In genomic region chr17:23998383-23998782, GRCm38 (mm10) we compare ENCODE assay signal across 31 mouse cellular contexts. TPM values are rescaled to one million over a fixed set of nuclear protein-coding genes. Genes with fewer than 3 reads are reported as not detected.
DNase-seq lines count a peak whose midpoint lies in the region; ATAC-seq and TF ChIP-seq lines count a peak whose summit lies in the region.
"Had no signal": no experiment of that assay in that cellular context is flagged by ENCODE, and none has a peak within 500 bp of the region (broad histone marks: within the 10 kb centered on the region; RNA-seq: fewer than 3 reads in every experiment).

No protein-coding gene starts in this region.

- 0 out of 2 replicates have a peak, but pooled peaks cover 5% of the 10 kb centered on the region for H3K27me3 ChIP-seq in lung, postnatal 0 days (replicated peaks; ENCODE audit: insufficient read depth, low read length)
- no peaks in the 10 kb centered on the region for H3K27me3 ChIP-seq in intestine, embryonic 15.5 days (replicated peaks)
- H3K27me3 ChIP-seq: forebrain, embryonic 15.5 days had no signal

- no peaks in the 10 kb centered on the region for H3K4me1 ChIP-seq in lung, postnatal 0 days (ENCODE audit: insufficient read depth, low read depth, low read length)
- H3K4me1 ChIP-seq in intestine, embryonic 15.5 days (replicated peaks): peaks cover 6% of the 10 kb centered on the region

- no peak overlapping the region for H3K4me3 ChIP-seq in lung, postnatal 0 days (ENCODE audit: low read depth, low read length)
- H3K4me3 ChIP-seq in intestine, embryonic 15.5 days (replicated peaks): no peak overlapping the region
- H3K4me3 ChIP-seq: forebrain, embryonic 15.5 days; limb, embryonic 13.5 days; liver, embryonic 12.5 days; midbrain, embryonic 10.5 days; myocyte had no signal

- no peak overlapping the region for H3K4me2 ChIP-seq in lung, postnatal 0 days (replicated peaks; ENCODE audit: low read depth, low read length)
- H3K4me2 ChIP-seq in intestine, embryonic 15.5 days (replicated peaks): no peak overlapping the region
- H3K4me2 ChIP-seq: forebrain, embryonic 15.5 days; hindbrain, embryonic 14.5 days; limb, embryonic 13.5 days; liver, embryonic 12.5 days had no signal

- no peaks in the 10 kb centered on the region for H3K9me3 ChIP-seq in lung, postnatal 0 days (ENCODE audit: low read length)
- H3K9me3 ChIP-seq in intestine, embryonic 15.5 days: no peaks in the 10 kb centered on the region
- H3K9me3 ChIP-seq: forebrain, embryonic 15.5 days; limb, embryonic 13.5 days; liver, embryonic 12.5 days; midbrain, embryonic 10.5 days had no signal

- TF ChIP-seq CTCF in lung, postnatal 0 days (IDR thresholded peaks at IDR 0.05): no peak

- no peak overlapping the region for H3K9ac ChIP-seq in lung, postnatal 0 days (replicated peaks; ENCODE audit: low read depth)
- H3K9ac ChIP-seq in intestine, embryonic 15.5 days: no peak overlapping the region
- H3K9ac ChIP-seq: forebrain, embryonic 15.5 days; hindbrain, embryonic 14.5 days; limb, embryonic 13.5 days; liver, embryonic 12.5 days had no signal

- peak; percentile 23; the same call in 1 of the 2 replicates for ATAC-seq in lung, postnatal 0 days
- ATAC-seq in granulocyte monocyte progenitor cell, adult 5-6 weeks (replicated peaks; ENCODE audit: poor library complexity, severe bottlenecking): peak; percentile 49
- ATAC-seq in intestine, embryonic 15.5 days: no peak
- ATAC-seq: forebrain, embryonic 15.5 days; liver, embryonic 12.5 days; midbrain, embryonic 16.5 days had no signal

- peak; percentile 48 for DNase-seq in lung, postnatal 0 days (ENCODE audit: low spot score)
- DNase-seq in lung, postnatal 10 days: no peak
- peak; percentile 71 for DNase-seq in 3T3-L1 (ENCODE audit: low read depth, low spot score)
- peak; percentile 56 for DNase-seq in NIH3T3 (ENCODE audit: low read depth)
- DNase-seq in spleen, postnatal 10 days (ENCODE audit: low spot score in 2 of 2): no peak
- no peak for DNase-seq in thymus, adult 18-20 months
- DNase-seq: adrenal gland, adult 2 months; embryo, embryonic 11 days; gastrocnemius, postnatal 10 days; kidney, adult 8-10 months; kidney, postnatal 14 days; right cerebral cortex, adult 18-20 months had no signal

- H3K27ac ChIP-seq in lung, postnatal 0 days (ENCODE audit: low read length): no peak overlapping the region
- H3K27ac ChIP-seq in intestine, embryonic 15.5 days: no peak overlapping the region
- H3K27ac ChIP-seq: forebrain, embryonic 15.5 days; hindbrain, embryonic 14.5 days; limb, embryonic 13.5 days; liver, embryonic 12.5 days; midbrain, embryonic 10.5 days had no signal

- TF ChIP-seq EP300 in lung, postnatal 0 days (IDR thresholded peaks at IDR 0.05): no peak

- 38% methylated on average over 6 of the region's 6 CpGs for WGBS in lung, postnatal 0 days
- 48% methylated on average over 6 of the region's 6 CpGs for WGBS in intestine, embryonic 15.5 days

- H3K36me3 ChIP-seq in lung, postnatal 0 days (ENCODE audit: insufficient read depth, low read length): no peaks in the 10 kb centered on the region
- H3K36me3 ChIP-seq in intestine, embryonic 15.5 days: no peaks in the 10 kb centered on the region
- H3K36me3 ChIP-seq: forebrain, embryonic 15.5 days; limb, embryonic 13.5 days; liver, embryonic 12.5 days; midbrain, embryonic 10.5 days had no signal

RNA-seq across cellular contexts. Expression of gene Prss22, which starts 0.5 kb away (rescaled TPM):
- polyA plus RNA-seq in lung, postnatal 0 days (2015; fragmentation: Nextera tagmentation; extraction: Ambion mirVana): 0.57 and 0.77 TPM in 2 replicates
- not detected in 2 replicates for total RNA-seq in granulocyte monocyte progenitor cell, adult 5-6 weeks (2014; fragmentation: Nextera tagmentation)
- not detected in 2 replicates for total RNA-seq in granulocyte monocyte progenitor cell, adult 5-6 weeks (2017)
- not detected in 2 replicates for polyA plus RNA-seq in intestine, embryonic 15.5 days (2015; fragmentation: Nextera tagmentation; extraction: Ambion mirVana)
- total RNA-seq: adrenal gland, adult 2 months; gastrocnemius, postnatal 10 days; heart, adult 8-10 months; heart, postnatal 25 days had no signal
- polyA plus RNA-seq: adrenal gland, adult 2 months; cerebellum, adult 2 months; forebrain, embryonic 15.5 days; heart, embryonic 14.5 days; hindbrain, embryonic 14.5 days; intestine, embryonic 14.5 days; liver, embryonic 12.5 days; midbrain, embryonic 16.5 days; neural tube, embryonic 14.5 days had no signal

RNA-seq across cellular contexts. Expression of gene Prss30, which starts 18.0 kb away (rescaled TPM):
- polyA plus RNA-seq in lung, postnatal 0 days (2015; fragmentation: Nextera tagmentation; extraction: Ambion mirVana): 0.18 and 0.47 TPM in 2 replicates
- total RNA-seq in granulocyte monocyte progenitor cell, adult 5-6 weeks (2014; fragmentation: Nextera tagmentation): not detected in 2 replicates
- not detected in 2 replicates for total RNA-seq in granulocyte monocyte progenitor cell, adult 5-6 weeks (2017)
- 1.4 and 2.2 TPM in 2 replicates for polyA plus RNA-seq in intestine, embryonic 15.5 days (2015; fragmentation: Nextera tagmentation; extraction: Ambion mirVana)
- total RNA-seq: gastrocnemius, postnatal 10 days; heart, adult 8-10 months; heart, postnatal 25 days had no signal
- polyA plus RNA-seq: embryonic facial prominence, embryonic 14.5 days; forebrain, embryonic 15.5 days; hindbrain, embryonic 14.5 days; limb, embryonic 13.5 days; liver, embryonic 12.5 days; midbrain, embryonic 10.5 days had no signal

RNA-seq across cellular contexts. Expression of gene Prss27, which starts 39.6 kb away (rescaled TPM):
- 0.18 TPM in 2 replicates for polyA plus RNA-seq in lung, postnatal 0 days (2015; fragmentation: Nextera tagmentation; extraction: Ambion mirVana)
- not detected in 2 replicates for total RNA-seq in granulocyte monocyte progenitor cell, adult 5-6 weeks (2014; fragmentation: Nextera tagmentation)
- total RNA-seq in granulocyte monocyte progenitor cell, adult 5-6 weeks (2017): not detected in 2 replicates
- 0.11 and 0.18 TPM in 2 replicates for polyA plus RNA-seq in intestine, embryonic 15.5 days (2015; fragmentation: Nextera tagmentation; extraction: Ambion mirVana)
- total RNA-seq: gastrocnemius, postnatal 10 days; heart, adult 8-10 months; heart, postnatal 25 days; layer of hippocampus, adult 8-10 months; left cerebral cortex, adult 18-20 months; left cerebral cortex, postnatal 25 days had no signal
- polyA plus RNA-seq: cerebellum, adult 2 months; heart, embryonic 14.5 days; liver, embryonic 12.5 days; midbrain, embryonic 10.5 days had no signal

RNA-seq across cellular contexts. Expression of gene Sbpl, which starts 43.3 kb away (rescaled TPM):
- not detected in 2 replicates for polyA plus RNA-seq in lung, postnatal 0 days (2015; fragmentation: Nextera tagmentation; extraction: Ambion mirVana)
- total RNA-seq in granulocyte monocyte progenitor cell, adult 5-6 weeks (2014; fragmentation: Nextera tagmentation): not detected in 2 replicates
- total RNA-seq in granulocyte monocyte progenitor cell, adult 5-6 weeks (2017): not detected in 2 replicates
- not detected in 2 replicates for polyA plus RNA-seq in intestine, embryonic 15.5 days (2015; fragmentation: Nextera tagmentation; extraction: Ambion mirVana)
- total RNA-seq: adrenal gland, adult 2 months; gastrocnemius, postnatal 10 days; heart, adult 8-10 months; heart, postnatal 25 days; layer of hippocampus, adult 8-10 months; left cerebral cortex, adult 18-20 months; left cerebral cortex, postnatal 25 days had no signal
- polyA plus RNA-seq: adrenal gland, adult 2 months; cerebellum, adult 2 months; embryonic facial prominence, embryonic 14.5 days; forebrain, embryonic 15.5 days; heart, embryonic 14.5 days; hindbrain, embryonic 14.5 days; intestine, embryonic 14.5 days; limb, embryonic 13.5 days; liver, embryonic 12.5 days; midbrain, embryonic 10.5 days; midbrain, embryonic 16.5 days; myocyte; neural tube, embryonic 14.5 days had no signal

RNA-seq across cellular contexts. Expression of gene Sbp, which starts 56.9 kb away (rescaled TPM):
- not detected in 2 replicates for polyA plus RNA-seq in lung, postnatal 0 days (2015; fragmentation: Nextera tagmentation; extraction: Ambion mirVana)
- total RNA-seq in granulocyte monocyte progenitor cell, adult 5-6 weeks (2014; fragmentation: Nextera tagmentation): not detected in 2 replicates
- not detected in 2 replicates for total RNA-seq in granulocyte monocyte progenitor cell, adult 5-6 weeks (2017)
- polyA plus RNA-seq in intestine, embryonic 15.5 days (2015; fragmentation: Nextera tagmentation; extraction: Ambion mirVana): not detected in 2 replicates
- total RNA-seq: adrenal gland, adult 2 months; gastrocnemius, postnatal 10 days; heart, adult 8-10 months; heart, postnatal 25 days; layer of hippocampus, adult 8-10 months; left cerebral cortex, adult 18-20 months; left cerebral cortex, postnatal 25 days had no signal
- polyA plus RNA-seq: adrenal gland, adult 2 months; cerebellum, adult 2 months; embryonic facial prominence, embryonic 14.5 days; forebrain, embryonic 15.5 days; heart, embryonic 14.5 days; hindbrain, embryonic 14.5 days; intestine, embryonic 14.5 days; limb, embryonic 13.5 days; liver, embryonic 12.5 days; midbrain, embryonic 10.5 days; midbrain, embryonic 16.5 days; myocyte; neural tube, embryonic 14.5 days had no signal

Comparison
In these comparisons a context has a peak if more than half of its experiments do, and no peak if none do; other contexts are left out.
1. DNase-seq: peak in lung, postnatal 0 days (single experiment), 3T3-L1 (single experiment) and NIH3T3 (single experiment); none in lung, postnatal 10 days (single experiment), spleen, postnatal 10 days (0 of 2) and thymus, adult 18-20 months (0 of 2).